Mouse (Mus musculus) megakaryocyte, embryonic 14.5 days (primary cell): Measurements from ENCODE around the gene Atg7.

ENCODE experiments used
- FLI1 ChIP-seq: IDR thresholded peaks from 2 replicates; pipeline ENCODE4 v1.6.1; 2012; ENCODE audit warnings: low read length, inconsistent platforms, mixed read lengths
- GATA1 ChIP-seq: IDR thresholded peaks from 3 replicates; pipeline ENCODE4 v1.6.1; 2012; ENCODE audit warnings: mixed read lengths, low read length, inconsistent platforms, borderline replicate concordance

- TF ChIP-seq GATA1 (no peak), FLI1 (no peak)
Measured at GRCm38 (mm10) chr6:114800291-114800965, 157.5 kb downstream of the Atg7 start.
